In genomic region chr4:150008325-150008852, GRCm38 (mm10) we compare ENCODE assay signal across 8 mouse cellular contexts. TPM values are rescaled to one million over a fixed set of nuclear protein-coding genes. Genes with fewer than 3 reads are reported as not detected.
A peak's percentile ranks its signal among the peaks of the same experiment; 100 is the strongest.
DNase-seq lines count a peak whose midpoint lies in the region; ATAC-seq lines count a peak whose summit lies in the region.

No protein-coding gene starts in this region.

- WGBS in limb, embryonic 15.5 days = 0% methylated on average over 41 of the region's 42 CpGs
- under 1% methylated on average over 42 of the region's 42 CpGs for WGBS in midbrain, embryonic 16.5 days

- H3K9me3 ChIP-seq in erythroblast, embryonic 14.5 days (ENCODE audit: control insufficient read depth, low read length) = no peaks in the 10 kb centered on the region; the same call in 1 of the 2 replicates
- H3K9me3 ChIP-seq in limb, embryonic 15.5 days = no peaks in the 10 kb centered on the region
- H3K9me3 ChIP-seq in midbrain, embryonic 16.5 days (replicated peaks; ENCODE audit: control insufficient read depth, low read length, poor library complexity, severe bottlenecking) = no peaks in the 10 kb centered on the region

- peak; percentile 90 for DNase-seq in gastrocnemius, postnatal 14 days
- peak; percentile 59 to 80 for DNase-seq in spleen, postnatal 10 days (ENCODE audit: low spot score in 2 of 2)

- peak overlapping the region; percentile 91 for H3K9ac ChIP-seq in limb, embryonic 15.5 days
- peak overlapping the region; percentile 84 for H3K9ac ChIP-seq in midbrain, embryonic 16.5 days (ENCODE audit: low read depth, low read length)

- H3K27me3 ChIP-seq in erythroblast, embryonic 14.5 days (ENCODE audit: control insufficient read depth) = no peaks in the 10 kb centered on the region
- H3K27me3 ChIP-seq in limb, embryonic 15.5 days = no peaks in the 10 kb centered on the region
- H3K27me3 ChIP-seq in midbrain, embryonic 16.5 days (ENCODE audit: control insufficient read depth, insufficient read depth, low read depth, low read length) = no peaks in the 10 kb centered on the region

- no peak for ATAC-seq in erythroblast, adult 5-6 weeks (replicated peaks; ENCODE audit: low FRiP score, poor library complexity, severe bottlenecking)
- peak; percentile 85 for ATAC-seq in common myeloid progenitor, adult 5-6 weeks (replicated peaks; ENCODE audit: low read depth, poor library complexity, severe bottlenecking)
- ATAC-seq in inflammation-experienced regulatory T-cells, adult 6 months = peak; percentile 64
- ATAC-seq in limb, embryonic 15.5 days (ENCODE audit: insufficient number of reproducible peaks, low FRiP score, low TSS enrichment, low read depth) = peak; percentile 81
- ATAC-seq in midbrain, embryonic 16.5 days = peak; percentile 90

- intact Hi-C loops in gastrocnemius, postnatal 14 days (cut with DNase I; ENCODE audit: low total_unique reads) = no loop called here

- peaks cover 32% of the 10 kb centered on the region for H3K4me1 ChIP-seq in erythroblast, embryonic 14.5 days (ENCODE audit: control insufficient read depth)
- H3K4me1 ChIP-seq in limb, embryonic 15.5 days = peaks cover 21% of the 10 kb centered on the region
- peaks cover 5% of the 10 kb centered on the region; the same call in 1 of the 2 replicates for H3K4me1 ChIP-seq in midbrain, embryonic 16.5 days (ENCODE audit: control insufficient read depth, insufficient read depth, low read length)

- peak overlapping the region; percentile 96 for H3K27ac ChIP-seq in limb, embryonic 15.5 days
- H3K27ac ChIP-seq in midbrain, embryonic 16.5 days (ENCODE audit: low read length) = peak overlapping the region; percentile 86

- H3K4me3 ChIP-seq in erythroblast, embryonic 14.5 days (replicated peaks) = peak overlapping the region; percentile 70
- peak overlapping the region; percentile 84 for H3K4me3 ChIP-seq in limb, embryonic 15.5 days
- peak overlapping the region; percentile 75 for H3K4me3 ChIP-seq in midbrain, embryonic 16.5 days (ENCODE audit: low read depth, low read length)

- peaks cover 12% of the 10 kb centered on the region for H3K36me3 ChIP-seq in erythroblast, embryonic 14.5 days (ENCODE audit: control insufficient read depth)
- no peaks in the 10 kb centered on the region for H3K36me3 ChIP-seq in limb, embryonic 15.5 days
- no peaks in the 10 kb centered on the region for H3K36me3 ChIP-seq in midbrain, embryonic 16.5 days (ENCODE audit: control insufficient read depth, insufficient read depth, low read length)

- H3K4me2 ChIP-seq in limb, embryonic 15.5 days = peak overlapping the region; percentile 85
- peak overlapping the region; percentile 83 for H3K4me2 ChIP-seq in midbrain, embryonic 16.5 days (ENCODE audit: low read length)

RNA-seq across cellular contexts. Expression of gene H6pd, which starts 0.4 kb away (rescaled TPM):
- 0.03 and 0.06 TPM in 2 replicates for polyA plus RNA-seq in erythroblast, embryonic 14.5 days (2012)
- total RNA-seq in erythroblast, adult 5-6 weeks (2015; ENCODE audit: low replicate concordance) = 4.8 and 6.5 TPM in 2 replicates
- 4.2 and 7.0 TPM in 2 replicates for total RNA-seq in erythroblast, adult 5-6 weeks (2017; ENCODE audit: low replicate concordance)
- total RNA-seq in common myeloid progenitor, adult 5-6 weeks (2017) = 15.2 and 19.5 TPM in 2 replicates
- 10 to 100 TPM; 48.5 to 62.8 TPM for total RNA-seq in gastrocnemius, postnatal 14 days (2021)
- 1 to 10 TPM; 4.1 to 5.9 (median 5.0) TPM for polyA plus RNA-seq in inflammation-experienced regulatory T-cells, adult 6 months (2017; shearing (Covaris generic))
- 13.1 and 13.4 TPM in 2 replicates for polyA plus RNA-seq in limb, embryonic 15.5 days (2015; fragmentation: Nextera tagmentation; extraction: Ambion mirVana)
- polyA plus RNA-seq in midbrain, embryonic 16.5 days (2015; fragmentation: Nextera tagmentation; extraction: Ambion mirVana) = 2.5 and 3.1 TPM in 2 replicates

RNA-seq across cellular contexts. Expression of gene Spsb1, which starts 53.5 kb away (rescaled TPM):
- not detected in 2 replicates for polyA plus RNA-seq in erythroblast, embryonic 14.5 days (2012)
- total RNA-seq in erythroblast, adult 5-6 weeks (2015; ENCODE audit: low replicate concordance) = not detected in 2 replicates
- 0.42 TPM in 1 of 2 replicates, not detected in the other for total RNA-seq in erythroblast, adult 5-6 weeks (2017; ENCODE audit: low replicate concordance)
- not detected in 2 replicates for total RNA-seq in common myeloid progenitor, adult 5-6 weeks (2017)
- total RNA-seq in gastrocnemius, postnatal 14 days (2021) = 10 to 100 TPM; 12.9 to 20.1 TPM
- 1 to 10 TPM; 1.7 to 8.9 (median 7.9) TPM for polyA plus RNA-seq in inflammation-experienced regulatory T-cells, adult 6 months (2017; shearing (Covaris generic))
- polyA plus RNA-seq in limb, embryonic 15.5 days (2015; fragmentation: Nextera tagmentation; extraction: Ambion mirVana) = 24.6 and 27.1 TPM in 2 replicates
- 3.8 and 5.1 TPM in 2 replicates for polyA plus RNA-seq in midbrain, embryonic 16.5 days (2015; fragmentation: Nextera tagmentation; extraction: Ambion mirVana)
